Mouse (Mus musculus): ENCODE measurements around the gene Gm13279.
"Not testable (repeated sequence)": the region's sequence is repeated elsewhere in the genome, so short reads cannot be mapped to it uniquely, and the experiment has no call there.

Gene Gm13279

GRCm38 (mm10) chr4:88793936-88794675 lies 3.1 kb upstream of the Gm13279 start, which contains the start of gene Gm13275:
Gene Gm13275 (plus strand): TSS chr4:88794487.
- not testable (repeated sequence) for DNase-seq (ENCODE audit: low spot score)

GRCm38 (mm10) chr4:88799365-88799764 lies 2.2 kb downstream of the Gm13279 start, which contains the start of gene Gm13285:
Gene Gm13285 (plus strand): TSS chr4:88799665.
- not testable (repeated sequence) for DNase-seq (ENCODE audit: low spot score)

GRCm38 (mm10) chr4:88802954-88803353 lies 5.8 kb downstream of the Gm13279 start, which contains the start of gene Gm13287:
Gene Gm13287 (plus strand): TSS chr4:88803254.
- not testable (repeated sequence) for DNase-seq (ENCODE audit: low spot score)

- not testable (repeated sequence) for DNase-seq (ENCODE audit: low spot score)
Observed at GRCm38 (mm10) chr4:88805231-88805630, 8.0 kb downstream of the Gm13279 start, which contains the start of gene Gm13288. Gene Gm13288 (plus strand): TSS chr4:88805531.

GRCm38 (mm10) chr4:88805761-88806160 lies 8.6 kb downstream of the Gm13279 start:
- DNase-seq (ENCODE audit: low spot score), result not testable (repeated sequence)

- DNase-seq (ENCODE audit: low spot score), result no peak
Observed at GRCm38 (mm10) chr4:88815928-88816327, 18.7 kb downstream of the Gm13279 start, which contains the start of gene Ifna7. Gene Ifna7 (plus strand): TSS chr4:88816228.

- DNase-seq (ENCODE audit: low spot score), result no peak
Observed at GRCm38 (mm10) chr4:88819659-88820058, 22.5 kb downstream of the Gm13279 start, which contains the start of gene Ifna11. Gene Ifna11 (plus strand): TSS chr4:88819959.

- DNase-seq (ENCODE audit: low spot score), result peak; percentile 48
Observed at GRCm38 (mm10) chr4:88822995-88823394, 25.8 kb downstream of the Gm13279 start.

GRCm38 (mm10) chr4:88827116-88827515 lies 29.9 kb downstream of the Gm13279 start, which contains the start of gene Ifna6:
Gene Ifna6 (plus strand): TSS chr4:88827416.
- DNase-seq (ENCODE audit: low spot score), result not testable (repeated sequence)

GRCm38 (mm10) chr4:88830523-88830922 lies 33.3 kb downstream of the Gm13279 start:
- DNase-seq (ENCODE audit: low spot score), result peak; percentile 42

- not testable (repeated sequence) for DNase-seq (ENCODE audit: low spot score)
Observed at GRCm38 (mm10) chr4:88835225-88835624, 38.0 kb downstream of the Gm13279 start, which contains the start of gene Ifna5. Gene Ifna5 (plus strand): TSS chr4:88835525.

GRCm38 (mm10) chr4:88838828-88839227 lies 41.6 kb downstream of the Gm13279 start:
- DNase-seq (ENCODE audit: low spot score), result peak; percentile 60

GRCm38 (mm10) chr4:88840058-88840457 lies 42.9 kb downstream of the Gm13279 start:
- DNase-seq (ENCODE audit: low spot score), result no peak

- DNase-seq (ENCODE audit: low spot score), result no peak
Observed at GRCm38 (mm10) chr4:88841438-88841911, 44.3 kb downstream of the Gm13279 start, which contains the start of gene Ifna4. Gene Ifna4 (plus strand): TSS chr4:88841861.

GRCm38 (mm10) chr4:88845334-88845733 lies 48.1 kb downstream of the Gm13279 start:
- DNase-seq (ENCODE audit: low spot score), result no peak
